Mouse (Mus musculus) B cell, adult (primary cell): Measurements from ENCODE around the gene Zfp691. TPM values are rescaled to one million over a fixed set of nuclear protein-coding genes. Genes with fewer than 3 reads are reported as not detected.

Experiments
- total RNA-seq: library from RNA; stranded (reverse); gene quantifications from 4 replicates; pipeline ENCODE4 v1.2.4, GENCODE M21; 2023; ENCODE audit not compliant: inconsistent age

Zfp691 gene
- total RNA-seq: 8.3 to 13.8 TPM (median 10.6 TPM) in 4 replicates

GRCm38 (mm10) chr4:119173851-119174453 lies at the start of gene Zfp691:
TSS of gene Zfp691 (minus strand) at chr4:119174195.

GRCm38 (mm10) chr4:119218169-119218568 lies 44.2 kb upstream of the Zfp691 start, which contains the start of gene Tmem269:
TSS of gene Tmem269 (minus strand) at chr4:119218217.

GRCm38 (mm10) chr4:119194909-119195581 lies 21.1 kb upstream of the Zfp691 start, which contains the start of gene Svbp:
TSS of gene Svbp (plus strand) at chr4:119195306.

GRCm38 (mm10) chr4:119189864-119190263 lies 15.9 kb upstream of the Zfp691 start, which contains the start of gene Ermap:
TSS of gene Ermap (minus strand) at chr4:119190011.

Other genes starting within 250 kb of the Zfp691 start
- gene Olfr1328, start 235.6 kb downstream of the Zfp691 start, total RNA-seq: not detected in 4 replicates
- not detected in 4 replicates for gene Lao1, start 212.6 kb downstream of the Zfp691 start, total RNA-seq
- gene Slc2a1, start 65.5 kb downstream of the Zfp691 start, total RNA-seq: 45.6 to 51.8 TPM (median 51.3 TPM) in 4 replicates
- 0.74 to 3.5 TPM (median 1.1 TPM) in 4 replicates for gene Ermap, start 15.8 kb upstream of the Zfp691 start, total RNA-seq
- gene Svbp, start 21.1 kb upstream of the Zfp691 start, total RNA-seq: 22.4 to 25.2 TPM (median 23.2 TPM) in 4 replicates
- not detected in 4 replicates for gene Tmem269, start 44.0 kb upstream of the Zfp691 start, total RNA-seq
- 9.6 to 13.7 TPM (median 11.9 TPM) in 4 replicates for gene AU022252, start 58.5 kb upstream of the Zfp691 start, total RNA-seq
- gene P3h1, start 58.7 kb upstream of the Zfp691 start, total RNA-seq: 1.3 to 3.6 TPM (median 2.0 TPM) in 4 replicates
- not detected in 4 replicates for gene Cldn19, start 81.2 kb upstream of the Zfp691 start, total RNA-seq
- gene Ybx1, start 120.4 kb upstream of the Zfp691 start, total RNA-seq: 409 to 442 TPM (median 426 TPM) in 4 replicates
- 25.2 to 29.8 TPM (median 27.0 TPM) in 4 replicates for gene Ppih, start 146.4 kb upstream of the Zfp691 start, total RNA-seq
- 0.63 to 1.2 TPM (median 0.74 TPM) in 3 of 4 replicates, not detected in the other for gene Ccdc30, start 241.3 kb upstream of the Zfp691 start, total RNA-seq
- 8.9 to 12.1 TPM (median 10.3 TPM) in 4 replicates for gene Ppcs, start 248.2 kb upstream of the Zfp691 start, total RNA-seq
- gene Zmynd12, start 248.6 kb upstream of the Zfp691 start, total RNA-seq: not detected in 4 replicates